27 mouse cellular contexts compared by ENCODE assay signal in genomic region chr2:73378326-73378725, GRCm38 (mm10). TPM values are rescaled to one million over a fixed set of nuclear protein-coding genes. Genes with fewer than 3 reads are reported as not detected.
DNase-seq lines count a peak whose midpoint lies in the region; ATAC-seq lines count a peak whose summit lies in the region.
"Had no signal": no experiment of that assay in that cellular context is flagged by ENCODE, and none has a peak within 500 bp of the region (broad histone marks: within the 10 kb centered on the region; RNA-seq: fewer than 3 reads in every experiment).

No protein-coding gene starts in this region.

- DNase-seq in forebrain, embryonic 10.5 days (ENCODE audit: extremely low spot score, low spot score) = no peak
- no peak for DNase-seq in hindbrain, embryonic 11.5 days (ENCODE audit: low spot score)
- peak; percentile 78 for DNase-seq in midbrain, embryonic 11.5 days (ENCODE audit: low spot score, missing footprints)
- DNase-seq: adrenal gland, postnatal 10 days; adrenal gland, postnatal 36 days; B cell, adult 2 months; cerebellum, adult 11 months; cerebellum, adult 2 months; cerebellum, adult 9-11 months; cerebellum, postnatal 25 days; gastrocnemius, postnatal 25 days; heart, adult 2 months; heart, postnatal 14 days had no signal

- H3K9me3 ChIP-seq in forebrain, embryonic 16.5 days (ENCODE audit: control insufficient read depth, low read length) = no peaks in the 10 kb centered on the region
- no peaks in the 10 kb centered on the region for H3K9me3 ChIP-seq in forebrain, embryonic 10.5 days
- no peaks in the 10 kb centered on the region for H3K9me3 ChIP-seq in hindbrain, embryonic 13.5 days
- H3K9me3 ChIP-seq in hindbrain, embryonic 11.5 days (ENCODE audit: control insufficient read depth, low read length) = no peaks in the 10 kb centered on the region
- no peaks in the 10 kb centered on the region for H3K9me3 ChIP-seq in midbrain, embryonic 11.5 days (ENCODE audit: control insufficient read depth, low read length)
- H3K9me3 ChIP-seq in midbrain, embryonic 13.5 days = no peaks in the 10 kb centered on the region
- H3K9me3 ChIP-seq in neural tube, embryonic 14.5 days (ENCODE audit: control insufficient read depth, low read length) = no peaks in the 10 kb centered on the region
- no peaks in the 10 kb centered on the region for H3K9me3 ChIP-seq in neural tube, embryonic 15.5 days (replicated peaks)
- H3K9me3 ChIP-seq: embryonic facial prominence, embryonic 12.5 days; embryonic facial prominence, embryonic 15.5 days; forebrain, embryonic 13.5 days; G1E; heart, embryonic 10.5 days; heart, embryonic 13.5 days had no signal

- H3K4me1 ChIP-seq in forebrain, embryonic 16.5 days (replicated peaks; ENCODE audit: control insufficient read depth, insufficient read depth, low read length) = no peaks in the 10 kb centered on the region
- no peaks in the 10 kb centered on the region; the same call in 1 of the 2 replicates for H3K4me1 ChIP-seq in forebrain, embryonic 10.5 days
- H3K4me1 ChIP-seq in hindbrain, embryonic 13.5 days (replicated peaks) = peaks cover 10% of the 10 kb centered on the region; the same call in 1 of the 2 replicates
- H3K4me1 ChIP-seq in hindbrain, embryonic 11.5 days (replicated peaks; ENCODE audit: control insufficient read depth, insufficient read depth, low read length) = no peaks in the 10 kb centered on the region
- no peaks in the 10 kb centered on the region for H3K4me1 ChIP-seq in midbrain, embryonic 11.5 days (ENCODE audit: control insufficient read depth, insufficient read depth, low read length)
- no peaks in the 10 kb centered on the region for H3K4me1 ChIP-seq in midbrain, embryonic 13.5 days (replicated peaks)
- H3K4me1 ChIP-seq in neural tube, embryonic 14.5 days (ENCODE audit: control insufficient read depth, insufficient read depth, low read length) = peaks cover 4% of the 10 kb centered on the region
- H3K4me1 ChIP-seq in neural tube, embryonic 15.5 days = no peaks in the 10 kb centered on the region
- H3K4me1 ChIP-seq: forebrain, embryonic 13.5 days had no signal

- no peak overlapping the region for H3K27ac ChIP-seq in forebrain, embryonic 16.5 days (ENCODE audit: low read length)
- H3K27ac ChIP-seq in forebrain, embryonic 10.5 days = no peak overlapping the region
- H3K27ac ChIP-seq in hindbrain, embryonic 13.5 days = 0 out of 2 replicates have a peak overlapping the region, but pooled peaks have one; percentile 18
- no peak overlapping the region for H3K27ac ChIP-seq in hindbrain, embryonic 11.5 days (ENCODE audit: low read depth, low read length)
- no peak overlapping the region for H3K27ac ChIP-seq in midbrain, embryonic 11.5 days (ENCODE audit: low read depth, low read length)
- H3K27ac ChIP-seq in midbrain, embryonic 13.5 days = no peak overlapping the region
- H3K27ac ChIP-seq in neural tube, embryonic 14.5 days (ENCODE audit: low read depth, low read length) = no peak overlapping the region
- H3K27ac ChIP-seq in neural tube, embryonic 15.5 days (replicated peaks) = no peak overlapping the region
- H3K27ac ChIP-seq: embryonic facial prominence, embryonic 12.5 days; embryonic facial prominence, embryonic 15.5 days; forebrain, embryonic 13.5 days; heart, adult 2 months; heart, embryonic 10.5 days; heart, embryonic 13.5 days had no signal

- no peak overlapping the region for H3K9ac ChIP-seq in forebrain, embryonic 16.5 days (replicated peaks; ENCODE audit: low read depth, low read length)
- H3K9ac ChIP-seq in hindbrain, embryonic 13.5 days = no peak overlapping the region
- no peak overlapping the region for H3K9ac ChIP-seq in hindbrain, embryonic 11.5 days (ENCODE audit: low read depth, low read length)
- no peak overlapping the region for H3K9ac ChIP-seq in midbrain, embryonic 11.5 days (ENCODE audit: low read length)
- H3K9ac ChIP-seq in midbrain, embryonic 13.5 days (replicated peaks) = no peak overlapping the region
- H3K9ac ChIP-seq in neural tube, embryonic 14.5 days (replicated peaks; ENCODE audit: low read depth, low read length) = no peak overlapping the region
- H3K9ac ChIP-seq in neural tube, embryonic 15.5 days (replicated peaks) = no peak overlapping the region
- H3K9ac ChIP-seq: embryonic facial prominence, embryonic 12.5 days; embryonic facial prominence, embryonic 15.5 days; forebrain, embryonic 13.5 days; heart, embryonic 13.5 days had no signal

- H3K36me3 ChIP-seq in forebrain, embryonic 16.5 days (ENCODE audit: control insufficient read depth, insufficient read depth) = 0 out of 2 replicates have a peak, but pooled peaks cover 3% of the 10 kb centered on the region
- no peaks in the 10 kb centered on the region for H3K36me3 ChIP-seq in forebrain, embryonic 10.5 days (replicated peaks)
- peaks cover 7% of the 10 kb centered on the region; the same call in 1 of the 2 replicates for H3K36me3 ChIP-seq in hindbrain, embryonic 13.5 days
- H3K36me3 ChIP-seq in hindbrain, embryonic 11.5 days (ENCODE audit: control insufficient read depth, insufficient read depth, low read length) = no peaks in the 10 kb centered on the region
- no peaks in the 10 kb centered on the region for H3K36me3 ChIP-seq in midbrain, embryonic 11.5 days (ENCODE audit: control insufficient read depth, insufficient read depth, low read length)
- H3K36me3 ChIP-seq in midbrain, embryonic 13.5 days = 0 out of 2 replicates have a peak, but pooled peaks cover 6% of the 10 kb centered on the region
- H3K36me3 ChIP-seq in neural tube, embryonic 14.5 days (ENCODE audit: control insufficient read depth, insufficient read depth, low read length) = no peaks in the 10 kb centered on the region
- 0 out of 2 replicates have a peak, but pooled peaks cover 4% of the 10 kb centered on the region for H3K36me3 ChIP-seq in neural tube, embryonic 15.5 days
- H3K36me3 ChIP-seq: embryonic facial prominence, embryonic 12.5 days; embryonic facial prominence, embryonic 15.5 days; heart, embryonic 10.5 days; heart, embryonic 13.5 days had no signal

- no peak overlapping the region for H3K4me3 ChIP-seq in forebrain, embryonic 16.5 days (replicated peaks; ENCODE audit: low read length)
- H3K4me3 ChIP-seq in forebrain, embryonic 10.5 days = no peak overlapping the region
- no peak overlapping the region for H3K4me3 ChIP-seq in hindbrain, embryonic 13.5 days
- H3K4me3 ChIP-seq in hindbrain, embryonic 11.5 days (ENCODE audit: low read depth, low read length) = no peak overlapping the region
- H3K4me3 ChIP-seq in midbrain, embryonic 11.5 days (ENCODE audit: low read depth, low read length) = no peak overlapping the region
- no peak overlapping the region for H3K4me3 ChIP-seq in midbrain, embryonic 13.5 days (replicated peaks)
- no peak overlapping the region for H3K4me3 ChIP-seq in neural tube, embryonic 14.5 days (ENCODE audit: low read depth, low read length)
- no peak overlapping the region for H3K4me3 ChIP-seq in neural tube, embryonic 15.5 days (replicated peaks)
- H3K4me3 ChIP-seq: embryonic facial prominence, embryonic 12.5 days; embryonic facial prominence, embryonic 15.5 days; forebrain, embryonic 13.5 days; heart, adult 2 months; heart, embryonic 10.5 days; heart, embryonic 13.5 days had no signal

- no peak overlapping the region for H3K4me2 ChIP-seq in forebrain, embryonic 16.5 days (ENCODE audit: low read length)
- H3K4me2 ChIP-seq in hindbrain, embryonic 13.5 days = no peak overlapping the region
- no peak overlapping the region for H3K4me2 ChIP-seq in hindbrain, embryonic 11.5 days (replicated peaks; ENCODE audit: low read depth, low read length)
- H3K4me2 ChIP-seq in midbrain, embryonic 11.5 days = no peak overlapping the region
- no peak overlapping the region for H3K4me2 ChIP-seq in midbrain, embryonic 13.5 days (replicated peaks)
- no peak overlapping the region for H3K4me2 ChIP-seq in neural tube, embryonic 14.5 days (ENCODE audit: low read depth, low read length)
- H3K4me2 ChIP-seq in neural tube, embryonic 15.5 days = no peak overlapping the region
- H3K4me2 ChIP-seq: embryonic facial prominence, embryonic 12.5 days; embryonic facial prominence, embryonic 15.5 days; forebrain, embryonic 13.5 days; heart, embryonic 13.5 days had no signal

- 58% methylated on average over 5 of the region's 5 CpGs for WGBS in forebrain, embryonic 16.5 days
- WGBS in forebrain, embryonic 10.5 days = 89% methylated on average over 5 of the region's 5 CpGs
- WGBS in hindbrain, embryonic 13.5 days = 71% methylated on average over 5 of the region's 5 CpGs
- 92% methylated on average over 5 of the region's 5 CpGs for WGBS in hindbrain, embryonic 11.5 days
- 86% methylated on average over 5 of the region's 5 CpGs for WGBS in midbrain, embryonic 11.5 days
- 85% methylated on average over 5 of the region's 5 CpGs for WGBS in midbrain, embryonic 13.5 days
- 58% methylated on average over 5 of the region's 5 CpGs for WGBS in neural tube, embryonic 14.5 days
- 53% methylated on average over 5 of the region's 5 CpGs for WGBS in neural tube, embryonic 15.5 days

- no peaks in the 10 kb centered on the region for H3K27me3 ChIP-seq in forebrain, embryonic 16.5 days (replicated peaks; ENCODE audit: control insufficient read depth, insufficient read depth, low read length)
- H3K27me3 ChIP-seq in forebrain, embryonic 10.5 days (ENCODE audit: poor library complexity, severe bottlenecking) = no peaks in the 10 kb centered on the region; the same call in 1 of the 2 replicates
- peaks cover 10% of the 10 kb centered on the region; the same call in 1 of the 2 replicates for H3K27me3 ChIP-seq in hindbrain, embryonic 13.5 days
- H3K27me3 ChIP-seq in hindbrain, embryonic 11.5 days (ENCODE audit: control insufficient read depth, insufficient read depth, low read length) = no peaks in the 10 kb centered on the region
- H3K27me3 ChIP-seq in midbrain, embryonic 11.5 days (ENCODE audit: control insufficient read depth, insufficient read depth, low read length) = no peaks in the 10 kb centered on the region
- no peaks in the 10 kb centered on the region for H3K27me3 ChIP-seq in midbrain, embryonic 13.5 days
- no peaks in the 10 kb centered on the region for H3K27me3 ChIP-seq in neural tube, embryonic 14.5 days (ENCODE audit: control insufficient read depth, insufficient read depth, low read length)
- no peaks in the 10 kb centered on the region for H3K27me3 ChIP-seq in neural tube, embryonic 15.5 days (replicated peaks)
- H3K27me3 ChIP-seq: CH12.LX; embryonic facial prominence, embryonic 12.5 days; embryonic facial prominence, embryonic 15.5 days; forebrain, embryonic 13.5 days; Patski had no signal

- ATAC-seq in forebrain, embryonic 16.5 days = peak; percentile 33; the same call in 1 of the 2 replicates
- peak; percentile 32; the same call in 1 of the 2 replicates for ATAC-seq in hindbrain, embryonic 13.5 days (ENCODE audit: low FRiP score)
- ATAC-seq in hindbrain, embryonic 11.5 days (ENCODE audit: low FRiP score) = no peak
- ATAC-seq in midbrain, embryonic 11.5 days (ENCODE audit: low FRiP score) = no peak
- ATAC-seq in midbrain, embryonic 13.5 days = no peak
- ATAC-seq in neural tube, embryonic 14.5 days (ENCODE audit: low read depth) = peak; percentile 24; the same call in 1 of the 2 replicates
- ATAC-seq in neural tube, embryonic 15.5 days (ENCODE audit: low FRiP score) = no peak
- ATAC-seq: forebrain, embryonic 13.5 days; intestine, postnatal 0 days; Patski had no signal

RNA-seq across cellular contexts. Expression of gene Gpr155, which starts 8.0 kb away (rescaled TPM):
- polyA plus RNA-seq in forebrain, embryonic 16.5 days (2015; fragmentation: Nextera tagmentation; extraction: Ambion mirVana) = 12.2 and 14.3 TPM in 2 replicates
- polyA plus RNA-seq in forebrain, embryonic 10.5 days (2016; fragmentation: Nextera tagmentation; extraction: Ambion mirVana) = 1.6 and 2.2 TPM in 2 replicates
- 12.4 and 12.7 TPM in 2 replicates for polyA plus RNA-seq in hindbrain, embryonic 13.5 days (2015; fragmentation: Nextera tagmentation; extraction: Ambion mirVana)
- 5.2 and 6.7 TPM in 2 replicates for polyA plus RNA-seq in hindbrain, embryonic 11.5 days (2014; fragmentation: Nextera tagmentation; extraction: Ambion mirVana)
- 3.0 and 4.3 TPM in 2 replicates for polyA plus RNA-seq in midbrain, embryonic 11.5 days (2014; fragmentation: Nextera tagmentation; extraction: Ambion mirVana)
- polyA plus RNA-seq in midbrain, embryonic 13.5 days (2015; fragmentation: Nextera tagmentation; extraction: Ambion mirVana) = 9.7 and 10.2 TPM in 2 replicates
- 15.8 and 17.9 TPM in 2 replicates for polyA plus RNA-seq in neural tube, embryonic 14.5 days (2014; fragmentation: Nextera tagmentation; extraction: Ambion mirVana)
- polyA plus RNA-seq in neural tube, embryonic 15.5 days (2015; fragmentation: Nextera tagmentation; extraction: Ambion mirVana) = 14.3 and 15.6 TPM in 2 replicates

Comparison
In these comparisons a context has a peak if more than half of its experiments do, and no peak if none do; other contexts are left out.
1. ATAC-seq: peak in forebrain, embryonic 16.5 days (single experiment), hindbrain, embryonic 13.5 days (single experiment) and neural tube, embryonic 14.5 days (single experiment); none in hindbrain, embryonic 11.5 days (single experiment), midbrain, embryonic 11.5 days (single experiment), midbrain, embryonic 13.5 days (single experiment) and neural tube, embryonic 15.5 days (single experiment).